Mouse (Mus musculus) small intestine, adult 2 months (tissue): ENCODE measurements around the gene Ston2.

ENCODE experiments used
- CTCF ChIP-seq: fragments of 200-500 bp; IDR thresholded peaks from 2 replicates; pipeline ENCODE4 v1.5.1; 2012; ENCODE audit warnings: low read depth, mild to moderate bottlenecking, control low read depth, inconsistent platforms, low read length, moderate library complexity, mixed read lengths; ENCODE audit not compliant: insufficient replicate concordance, insufficient read length; ENCODE audit errors: extremely low read depth
- POLR2A ChIP-seq: fragments of 200-500 bp; IDR thresholded peaks from 2 replicates; pipeline ENCODE4 v1.6.1; 2012; ENCODE audit warnings: low read depth, mild to moderate bottlenecking, control low read depth, inconsistent platforms, low read length, moderate library complexity

- TF ChIP-seq CTCF (no peak), POLR2A (no peak)
Measured at GRCm38 (mm10) chr12:91660640-91661417, 127.4 kb downstream of the Ston2 start.
